Mouse (Mus musculus) liver, embryonic 14.5 days (tissue): ENCODE results near the gene Hoxb1.

Experiments
- CTCF ChIP-seq: IDR thresholded peaks from 2 replicates; pipeline ENCODE4 v1.5.1; 2016; ENCODE audit warnings: antibody characterized with exemption, low read depth, control low read depth
- EP300 ChIP-seq: IDR thresholded peaks from 2 replicates; pipeline ENCODE4 v1.6.1; 2016; ENCODE audit warnings: antibody characterized with exemption, low read depth

DNA sequence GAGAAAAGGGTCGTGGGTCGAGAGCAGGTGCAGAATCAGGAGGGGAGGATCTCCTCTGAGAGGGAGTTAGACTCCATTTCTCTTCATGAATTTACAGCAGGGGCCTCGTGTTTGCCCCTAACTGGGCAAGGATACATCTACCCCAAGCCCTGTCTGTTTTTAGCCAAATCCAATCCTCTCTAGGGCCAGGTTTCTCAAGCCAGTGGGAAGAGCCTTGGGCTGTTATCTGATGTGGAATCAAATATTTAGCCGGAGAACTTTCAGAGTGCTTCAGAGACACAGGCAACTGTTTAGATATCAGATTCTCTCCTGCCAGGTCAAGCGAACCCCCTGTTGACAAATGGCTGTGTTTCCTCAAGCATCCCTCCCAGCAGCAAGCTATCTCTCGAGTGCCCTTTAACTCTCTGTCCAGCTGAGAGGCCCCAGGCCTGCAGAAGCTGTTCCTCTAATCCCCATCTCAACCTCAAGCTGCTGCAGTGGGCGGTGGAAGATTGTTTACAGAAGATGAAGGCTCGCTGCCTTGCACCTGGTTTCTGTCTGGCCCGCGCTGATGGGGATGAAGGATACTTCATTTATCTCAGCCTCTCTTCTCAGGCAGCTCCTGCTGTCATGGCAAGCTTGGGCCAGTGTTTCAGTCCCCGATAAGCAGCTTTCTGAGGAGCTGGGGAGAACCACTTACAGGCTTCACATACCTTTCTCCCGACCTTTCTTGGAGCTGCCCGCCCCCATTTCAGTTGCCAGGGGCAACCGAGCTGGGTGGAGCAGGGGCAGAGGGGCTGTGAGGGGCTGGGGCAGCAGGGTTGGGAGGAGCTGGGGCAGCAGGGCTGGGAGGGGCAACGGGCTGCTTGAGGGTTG is 31.4 kb downstream of the Hoxb1 start:
- TF ChIP-seq EP300 (no peak), CTCF (no peak)
